Mouse (Mus musculus) stomach, postnatal 0 days (tissue): ENCODE measurements around the gene Naa10.

Experiments used
- CTCF ChIP-seq: IDR thresholded peaks from 2 replicates; pipeline ENCODE4 v1.5.1; 2016; ENCODE audit warnings: antibody characterized with exemption, low read depth, mild to moderate bottlenecking, moderate library complexity
- EP300 ChIP-seq: optimal IDR thresholded peaks from 2 replicates; pipeline ENCODE3; 2016; ENCODE audit warnings: antibody characterized with exemption

DNA sequence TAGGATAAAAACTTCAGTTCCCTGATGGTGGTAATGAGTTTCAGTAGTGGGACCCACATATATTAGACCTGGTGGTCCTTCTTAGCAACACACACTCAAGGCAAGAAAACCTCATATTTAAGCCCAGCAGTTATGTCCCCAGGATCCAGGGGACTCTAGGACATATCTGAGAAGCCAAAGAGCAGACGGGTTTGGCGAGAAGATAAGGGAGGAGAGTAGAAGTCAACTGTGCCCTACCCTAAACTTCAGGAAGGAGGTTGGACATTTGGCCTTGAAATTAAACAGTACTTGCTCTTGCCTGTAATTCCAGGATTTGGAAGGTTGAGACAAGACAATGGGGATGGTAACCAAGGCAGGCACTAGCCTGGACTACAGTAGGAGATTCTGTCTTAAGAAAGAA is 48.0 kb upstream of the Naa10 start:
- TF ChIP-seq EP300 (no peak), CTCF (no peak)
